Mouse (Mus musculus): ENCODE results near the gene Zdhhc23.

- no peak for TF ChIP-seq TAL1 (IDR thresholded peaks at IDR 0.05; ENCODE audit: low read length)
- no peak for TF ChIP-seq GATA1 (IDR thresholded peaks at IDR 0.05; ENCODE audit: low read length)
Observed at GRCm38 (mm10) chr16:43922630-43923029, 57.0 kb downstream of the Zdhhc23 start.

Data from erythroblast, embryonic 14.5 days (primary cell).